Mouse (Mus musculus): ENCODE data around the gene Plod3.
"Not testable (repeated sequence)": the region's sequence is repeated elsewhere in the genome, so short reads cannot be mapped to it uniquely, and the experiment has no call there.

Plod3 gene

DNA sequence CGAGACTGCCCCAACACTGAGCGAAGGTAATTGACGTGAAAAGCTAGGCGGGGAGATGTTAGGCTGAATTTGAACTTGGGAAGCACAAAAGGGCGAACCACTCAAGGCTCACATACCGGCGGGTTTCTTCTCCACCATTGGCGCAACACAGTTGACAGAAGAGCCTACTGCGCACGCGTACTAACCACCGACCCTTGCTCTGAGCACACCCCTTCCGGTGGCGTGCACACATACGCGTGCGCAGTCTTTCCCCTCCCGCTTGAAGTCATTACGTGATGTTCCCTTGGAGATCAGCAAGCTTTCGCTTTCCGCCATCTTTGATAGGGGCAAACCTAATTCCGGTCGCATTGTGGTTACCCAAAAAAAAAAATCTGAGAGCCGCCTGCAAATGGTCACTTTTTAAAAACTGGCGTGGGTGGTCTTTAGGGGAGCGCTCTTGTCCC lies at the start of gene Plod3:
TSS of gene Plod3 (plus strand) at position 325 of the 443 bp plus-strand sequence.
- peak; percentile 94 to 97 for DNase-seq (ENCODE audit: low spot score in 2 of 2)

DNA sequence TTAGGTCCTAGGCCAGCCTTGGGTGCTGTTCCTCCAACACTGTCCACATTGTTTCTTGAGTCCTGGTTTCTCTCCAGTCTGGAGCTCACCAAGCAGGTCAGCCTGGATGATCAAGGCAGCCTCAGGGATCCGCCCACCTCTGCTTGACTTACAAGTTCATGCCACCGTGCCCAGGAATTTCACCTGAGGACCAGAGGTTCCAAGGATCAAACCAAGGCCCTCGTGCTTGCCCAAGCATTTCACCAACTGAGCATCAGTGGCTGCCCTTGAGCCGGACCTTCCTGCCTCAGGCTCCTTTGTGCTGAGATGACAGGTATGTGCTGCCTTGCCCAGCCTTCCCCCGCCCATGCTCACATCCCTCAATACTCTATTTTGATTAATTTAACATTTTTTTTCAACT lies 49.2 kb upstream of the Plod3 start:
- DNase-seq (ENCODE audit: low spot score in 2 of 2) = no peak

DNA sequence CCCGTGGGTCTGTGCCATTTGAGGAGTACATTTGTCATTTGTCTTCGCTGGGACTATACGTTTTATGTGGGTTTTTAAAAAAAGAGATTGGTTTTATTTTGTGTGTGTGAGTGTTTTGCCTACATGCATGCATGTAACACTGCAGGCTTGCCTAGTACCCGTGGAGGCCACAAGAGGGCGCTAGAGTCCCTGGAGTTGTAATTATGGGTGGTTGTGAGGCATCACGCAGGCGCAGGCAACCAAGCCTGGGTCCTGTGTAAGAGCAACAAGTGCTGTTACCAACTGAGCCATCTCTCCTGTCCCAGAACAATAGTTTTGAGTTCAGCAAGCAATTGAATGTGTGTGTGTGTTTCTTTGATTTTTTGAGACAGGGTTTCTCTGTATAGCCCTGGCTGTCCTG lies 47.5 kb upstream of the Plod3 start:
- DNase-seq (ENCODE audit: low spot score in 2 of 2) = no peak

DNA sequence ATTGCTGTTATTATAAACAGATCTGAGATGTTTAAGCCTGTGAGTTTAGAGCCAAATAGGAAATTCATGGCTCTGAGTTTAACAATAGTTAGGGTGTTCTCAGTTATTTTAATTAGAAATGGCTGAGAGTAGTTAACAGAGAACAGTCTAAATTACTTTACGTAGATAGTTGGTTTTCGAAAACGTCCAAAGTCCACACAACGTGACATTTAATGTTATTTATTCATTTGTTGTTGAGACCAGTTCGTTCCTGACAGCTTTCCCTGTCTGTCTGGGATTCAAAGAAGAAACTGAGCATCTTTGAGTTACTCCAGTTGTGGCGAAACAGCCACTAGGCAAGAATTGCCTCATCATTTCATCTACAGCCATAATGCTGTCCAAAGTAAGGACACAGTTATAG lies 46.8 kb upstream of the Plod3 start:
- DNase-seq (ENCODE audit: low spot score in 2 of 2) = not testable (repeated sequence)

DNA sequence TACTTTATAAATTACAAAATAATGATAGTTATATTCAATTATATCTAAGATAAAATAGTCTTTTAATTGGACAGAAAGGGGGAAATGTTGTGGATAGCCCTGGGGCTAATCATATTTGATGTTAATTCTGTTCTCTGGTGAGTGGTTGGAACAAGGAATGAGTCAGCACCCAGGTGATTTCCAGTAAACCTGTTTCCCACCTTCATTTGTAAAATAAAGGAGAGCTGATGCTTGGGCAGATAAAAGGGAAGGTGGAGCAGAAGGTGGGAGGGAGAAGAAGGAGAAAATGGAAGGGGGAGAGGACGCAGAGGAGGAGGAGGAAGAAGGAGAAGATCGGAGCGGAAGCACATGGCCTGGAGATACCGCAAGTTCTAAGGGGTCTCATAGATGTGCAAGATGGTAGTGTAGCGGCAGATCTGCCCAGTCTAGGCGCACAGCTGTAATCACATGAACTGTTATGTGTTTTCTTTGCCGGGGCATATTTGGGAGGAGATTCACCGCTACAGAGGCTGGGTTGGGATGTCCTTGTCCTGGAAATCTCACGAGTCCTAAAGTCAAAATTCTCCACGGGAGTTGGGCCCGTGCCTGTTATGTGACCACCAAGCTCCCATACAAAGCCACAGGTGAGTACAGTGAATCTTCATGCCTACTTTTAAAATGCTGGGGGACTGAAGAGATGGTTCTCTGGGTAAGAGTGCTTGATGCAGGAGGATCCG lies 45.8 kb upstream of the Plod3 start:
- DNase-seq (ENCODE audit: low spot score in 2 of 2) = no peak

DNA sequence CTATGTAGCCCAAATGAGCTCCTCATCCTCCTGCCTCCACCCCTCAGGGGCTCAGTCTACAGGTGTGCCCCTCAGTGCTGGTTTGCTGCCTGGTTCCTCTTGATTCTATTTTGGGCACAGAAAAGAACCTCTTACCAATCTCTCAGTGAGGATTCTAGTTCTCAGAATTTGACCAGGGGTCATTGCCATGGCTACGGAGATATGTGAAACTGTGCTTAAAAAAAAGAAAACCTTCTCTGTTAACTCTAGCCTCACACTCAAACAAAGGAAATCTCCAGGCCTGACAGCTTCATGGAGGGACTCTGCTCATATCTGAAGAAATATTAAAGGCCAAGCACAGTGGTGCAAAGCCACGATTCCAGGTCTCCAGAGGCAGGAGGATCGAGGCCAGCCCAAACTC lies 44.0 kb upstream of the Plod3 start:
- no peak for DNase-seq (ENCODE audit: low spot score in 2 of 2)

DNA sequence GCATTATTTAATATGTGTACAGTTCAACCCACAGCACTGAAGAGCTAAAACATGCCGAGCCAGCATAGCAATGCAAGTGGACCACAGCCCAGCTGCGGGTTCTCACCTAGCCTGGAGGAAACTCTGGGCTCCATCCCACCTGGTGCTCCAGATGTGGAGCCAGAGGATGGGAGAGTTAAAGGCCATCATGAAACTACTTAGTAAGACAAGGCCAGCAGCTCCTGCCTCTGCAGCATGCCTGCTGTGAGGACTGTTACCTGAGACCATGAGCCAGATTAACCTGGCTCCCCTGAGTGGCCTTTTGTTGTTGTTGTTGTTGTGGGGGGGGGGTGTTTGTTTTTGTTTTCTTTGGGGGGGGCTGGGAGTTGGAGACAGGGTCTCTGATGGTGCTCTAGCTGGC lies 43.4 kb upstream of the Plod3 start:
- no peak for DNase-seq (ENCODE audit: low spot score in 2 of 2)

DNA sequence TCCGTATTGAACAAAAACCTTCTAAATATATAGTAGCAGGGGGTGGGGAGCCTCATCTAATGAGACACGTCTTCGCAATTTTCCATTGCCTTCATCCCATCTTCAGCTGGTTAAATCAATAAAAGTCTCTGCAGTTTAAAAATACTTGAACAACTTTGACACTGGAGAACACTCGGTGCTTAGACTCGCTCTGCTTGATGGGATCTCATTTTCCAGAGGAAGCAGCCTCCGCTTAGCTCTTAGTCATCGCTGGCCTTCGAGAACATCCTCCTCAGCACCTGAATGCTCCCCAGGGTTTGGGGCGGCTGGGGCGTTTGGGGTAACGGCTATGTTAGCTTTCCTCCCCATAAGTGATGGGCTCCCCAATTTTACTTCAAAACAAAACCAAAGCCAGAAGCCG lies 41.7 kb upstream of the Plod3 start:
- DNase-seq (ENCODE audit: low spot score in 2 of 2) = peak in 1 of 2 experiments; percentile 51

DNA sequence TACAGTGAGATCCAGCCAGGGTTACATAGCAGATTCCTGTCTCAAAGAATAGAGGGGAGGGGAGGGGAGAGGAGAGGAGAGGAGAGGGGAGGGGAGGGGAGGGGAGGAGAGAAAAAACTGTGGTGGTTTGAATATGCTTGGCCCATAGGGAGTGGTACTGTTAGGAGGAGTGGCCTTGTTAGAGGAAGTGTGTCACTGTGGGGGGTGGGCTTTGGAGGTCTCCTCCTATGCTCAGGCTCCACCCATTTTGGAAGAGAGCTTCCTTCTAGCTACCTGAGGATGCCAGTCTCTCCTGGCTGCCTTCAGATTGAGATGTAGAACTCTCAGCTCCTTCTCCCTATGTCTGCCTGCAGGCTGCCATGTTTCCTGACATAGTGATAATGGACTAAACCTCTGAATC lies 38.9 kb upstream of the Plod3 start:
- no peak for DNase-seq (ENCODE audit: low spot score in 2 of 2)

DNA sequence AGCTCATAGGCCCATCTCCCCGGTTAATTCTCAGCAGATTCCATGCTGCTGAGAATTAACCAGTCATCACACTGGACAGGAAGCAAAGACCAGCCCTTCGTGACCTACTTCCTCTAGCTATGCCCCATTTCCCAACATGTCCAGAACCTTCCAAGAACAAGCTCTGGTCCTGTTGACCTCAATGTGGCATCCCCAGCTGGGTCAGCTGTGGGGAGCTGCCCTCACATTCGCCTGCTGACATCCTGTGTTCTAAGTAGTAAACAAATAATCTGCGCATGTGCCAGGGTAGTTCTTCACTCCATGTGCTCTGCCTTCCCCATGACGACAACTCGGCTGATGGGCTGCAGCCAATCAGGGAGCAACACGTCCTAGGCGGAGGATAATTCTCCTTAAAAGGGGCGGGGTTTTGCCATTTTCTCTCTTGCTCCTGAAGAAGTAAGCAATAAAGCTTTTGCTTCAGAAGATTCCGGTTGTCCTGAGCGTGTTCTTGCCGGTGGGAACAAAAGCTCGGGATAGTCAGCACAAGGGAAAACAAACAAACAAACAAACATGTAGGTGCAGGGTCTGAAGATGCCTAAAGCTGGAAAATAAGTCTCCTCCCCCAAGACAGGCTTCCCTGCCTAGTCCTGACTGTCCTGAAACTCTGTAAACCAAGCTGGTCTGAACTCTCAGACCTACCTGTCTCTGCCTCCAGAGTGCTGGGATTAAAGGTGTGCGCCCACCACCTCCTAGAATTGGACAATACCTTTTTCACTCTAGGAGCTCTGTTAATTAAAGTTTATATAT lies 37.1 kb upstream of the Plod3 start:
- DNase-seq (ENCODE audit: low spot score in 2 of 2) = not testable (repeated sequence)

DNA sequence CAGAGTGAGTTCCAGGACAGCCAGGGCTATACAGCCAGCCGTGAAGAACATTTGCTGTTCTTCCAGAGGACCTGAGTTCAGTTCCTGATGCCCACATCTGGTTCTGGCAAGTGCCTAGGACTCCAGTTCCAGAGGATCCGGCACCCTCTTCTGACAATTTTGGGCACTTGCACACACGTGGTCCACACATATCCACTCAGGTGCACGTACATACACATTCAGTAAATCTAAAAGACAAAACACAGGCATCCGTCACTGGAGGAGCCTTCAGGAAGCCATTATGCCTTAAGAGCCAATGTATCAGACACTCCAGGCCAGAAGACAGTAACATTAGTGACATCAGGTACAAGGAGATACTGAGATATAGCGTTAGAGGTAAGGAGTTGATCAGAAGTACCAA lies 36.3 kb upstream of the Plod3 start:
- no peak for DNase-seq (ENCODE audit: low spot score in 2 of 2)

DNA sequence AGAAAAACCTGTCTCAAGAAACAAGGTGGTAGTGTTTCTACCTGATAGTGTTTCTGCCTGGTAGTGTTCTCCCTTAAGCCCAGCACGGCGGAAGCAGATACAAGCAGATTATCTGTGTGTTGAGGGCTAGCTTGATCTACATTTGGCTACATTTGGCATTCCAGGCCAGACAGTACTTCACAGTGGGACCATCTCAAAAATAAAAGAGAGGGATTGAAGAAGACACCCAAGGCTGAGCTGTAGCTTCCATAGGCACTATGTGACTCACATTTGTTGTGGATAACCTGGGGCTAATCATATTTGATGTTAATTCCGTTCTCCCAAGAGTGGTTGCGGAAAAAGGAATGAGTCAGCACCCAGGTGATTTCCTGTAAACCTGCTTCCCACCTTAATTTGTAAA lies 34.7 kb upstream of the Plod3 start:
- DNase-seq (ENCODE audit: low spot score in 2 of 2) = no peak

DNA sequence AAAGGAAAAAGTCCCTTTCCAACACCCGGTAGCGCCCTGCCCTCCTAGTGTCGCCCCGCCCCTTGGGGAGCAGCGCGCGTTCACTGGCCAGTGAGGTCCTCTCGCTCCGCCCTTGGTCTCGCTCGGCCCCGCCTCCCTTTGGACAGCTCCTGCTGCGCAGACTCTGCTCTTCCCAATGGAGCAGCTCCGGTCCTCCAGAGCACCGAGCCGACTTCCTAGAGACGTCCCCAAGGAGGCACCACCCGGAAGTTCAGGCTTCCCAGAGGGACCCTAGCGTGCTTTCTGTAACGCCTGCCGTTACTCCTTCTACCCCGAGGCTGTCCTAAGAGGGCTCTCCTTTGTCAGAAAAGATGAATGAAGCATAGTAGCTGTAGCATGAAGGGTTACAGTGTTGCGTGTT lies 33.8 kb upstream of the Plod3 start, which contains the start of gene Fis1:
TSS of gene Fis1 (plus strand) at position 261 of the 400 bp plus-strand sequence.
- DNase-seq (ENCODE audit: low spot score in 2 of 2) = peak; percentile 89 to 96

DNA sequence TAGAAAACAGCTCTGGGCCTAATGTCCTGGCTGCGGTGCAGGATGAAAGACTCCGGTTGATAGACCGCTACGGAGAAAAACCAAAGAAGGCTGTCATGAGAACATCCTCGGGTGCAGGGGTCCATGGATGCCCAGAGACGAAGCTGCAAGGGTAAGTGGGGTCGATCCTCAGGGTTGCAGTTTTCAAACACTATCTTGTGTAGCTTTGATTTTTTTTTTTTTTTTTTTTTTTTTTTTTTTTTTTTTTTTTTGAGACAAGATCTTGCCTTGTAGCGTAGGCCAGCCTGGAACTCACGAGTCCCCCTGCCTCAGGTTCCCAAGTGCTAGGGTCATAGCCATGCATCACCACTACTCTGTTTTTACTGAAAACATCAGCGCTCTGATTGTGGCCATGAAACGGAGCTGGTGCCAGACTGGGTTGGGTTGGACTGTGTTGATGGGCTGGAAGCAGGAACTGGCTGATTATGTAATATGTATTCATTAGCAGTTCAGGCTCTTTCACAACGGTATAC lies 33.3 kb upstream of the Plod3 start:
- DNase-seq (ENCODE audit: low spot score in 2 of 2) = peak in 1 of 2 experiments; percentile 58

DNA sequence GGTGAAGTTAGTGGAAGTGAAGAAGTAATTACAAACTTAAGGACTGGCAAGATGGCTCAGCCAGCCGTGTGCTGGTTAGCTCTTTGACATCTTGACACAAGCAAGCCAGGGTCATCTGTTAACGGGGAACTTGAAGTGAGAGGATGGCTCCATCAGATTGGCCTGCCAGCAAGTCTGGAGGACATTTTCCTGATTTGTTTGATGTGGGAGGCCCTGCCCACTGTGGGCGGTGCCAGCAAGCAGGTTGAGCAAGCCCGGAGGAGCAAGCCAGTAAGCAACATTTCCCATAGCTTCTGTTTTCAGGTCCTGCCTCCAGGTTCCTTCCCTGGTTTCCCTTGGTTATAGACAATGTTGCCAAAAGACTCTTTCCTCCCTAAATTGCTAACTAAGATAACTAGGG lies 31.2 kb upstream of the Plod3 start:
- no peak for DNase-seq (ENCODE audit: low spot score in 2 of 2)

DNA sequence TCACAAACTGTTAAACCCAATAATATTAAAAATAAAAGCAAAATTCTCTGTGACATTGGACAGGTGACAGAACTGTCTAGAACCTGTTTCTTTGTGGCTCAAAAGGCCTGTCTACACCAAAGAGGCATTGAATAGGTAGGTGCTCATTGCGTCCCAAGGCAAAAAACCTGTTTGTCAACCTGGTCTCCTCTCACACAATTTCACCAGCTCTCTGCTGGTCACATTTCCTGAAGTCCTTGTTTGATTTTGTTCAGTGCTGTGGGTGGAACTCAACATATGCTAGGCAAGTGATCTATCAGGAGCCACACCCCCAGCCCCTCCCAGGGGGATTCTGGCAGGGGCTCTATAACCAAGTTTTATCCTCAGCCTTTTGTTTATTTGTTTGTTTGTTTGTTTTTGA lies 29.6 kb upstream of the Plod3 start:
- DNase-seq (ENCODE audit: low spot score in 2 of 2) = no peak

DNA sequence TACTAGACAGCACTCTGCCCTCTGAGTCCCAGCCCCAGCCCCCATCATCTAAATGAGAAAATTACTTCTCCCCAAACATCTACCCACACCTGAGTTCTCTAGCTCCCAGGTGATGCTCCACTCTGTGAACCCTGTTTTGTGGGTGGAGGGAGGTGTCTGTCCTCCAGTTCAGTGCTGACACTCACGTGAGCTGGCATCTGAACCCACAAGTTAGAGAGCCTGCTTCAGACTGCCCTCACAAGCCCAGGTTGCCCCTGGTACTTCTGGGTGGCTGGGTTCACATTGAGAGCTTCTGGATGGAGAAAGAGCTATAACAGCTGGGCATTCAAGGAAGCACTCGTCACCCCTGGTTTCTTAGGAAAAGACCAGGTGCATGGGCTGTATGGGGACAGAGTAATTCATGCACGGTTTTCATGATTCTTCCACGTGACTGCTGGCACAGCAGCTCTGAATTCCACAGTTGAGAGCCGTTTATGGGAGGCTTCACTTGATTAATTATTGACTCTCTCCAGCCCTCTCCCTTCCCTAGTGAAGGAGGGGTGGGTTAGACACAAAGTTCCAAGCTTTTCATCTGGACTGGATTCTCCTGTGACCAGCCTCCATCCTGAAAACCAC lies 27.7 kb upstream of the Plod3 start:
- no peak for DNase-seq (ENCODE audit: low spot score in 2 of 2)

DNA sequence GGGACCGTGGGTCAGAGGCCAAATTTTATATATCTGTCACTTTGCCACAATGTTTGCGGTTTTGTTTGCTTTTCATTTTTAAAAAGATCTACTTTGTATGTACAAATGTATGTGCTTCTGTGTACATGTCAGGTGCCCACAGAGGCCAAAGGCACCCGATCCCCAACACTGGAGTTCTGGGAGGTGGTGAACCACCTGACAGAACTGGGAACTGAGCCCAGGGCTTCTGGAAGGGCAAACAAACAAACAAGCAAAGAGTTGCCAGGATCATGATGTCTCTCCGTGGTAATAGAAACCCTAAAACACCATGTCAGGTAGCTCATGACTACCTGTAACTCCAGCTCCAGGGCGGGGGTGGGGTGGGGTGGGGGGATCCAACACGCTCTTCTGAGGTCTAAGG lies 26.8 kb upstream of the Plod3 start:
- DNase-seq (ENCODE audit: low spot score in 2 of 2) = no peak

DNA sequence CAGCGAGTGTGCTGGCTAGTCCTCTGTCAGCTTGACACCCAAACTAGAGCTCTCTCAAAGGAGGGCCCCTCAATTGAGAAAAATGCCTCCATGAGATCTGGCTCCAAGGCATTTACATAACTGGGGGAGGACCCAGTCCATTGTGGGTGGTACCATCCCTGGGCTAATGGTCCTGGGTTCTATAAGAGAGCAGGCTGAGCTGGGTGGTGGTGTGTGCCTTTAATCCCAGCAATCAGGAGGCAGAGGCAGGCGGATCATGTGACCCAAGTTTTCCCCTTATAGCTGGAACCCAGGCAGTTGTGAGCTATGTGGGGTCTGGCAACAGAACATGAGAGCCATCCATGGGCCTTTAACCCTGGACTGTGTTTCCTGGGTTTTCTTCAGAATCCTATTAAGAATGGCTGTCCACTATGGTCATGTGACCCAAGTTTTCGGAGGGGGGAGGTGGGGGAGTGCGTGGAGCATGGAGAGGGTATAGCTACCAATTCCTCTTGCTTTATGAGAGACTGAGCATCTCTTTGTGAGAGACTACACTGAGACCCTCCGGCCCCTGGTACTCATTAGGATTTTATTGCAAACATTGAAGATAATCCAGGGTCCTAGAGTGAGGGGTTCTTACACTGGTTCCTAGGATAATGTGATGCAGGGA lies 25.4 kb upstream of the Plod3 start:
- no peak for DNase-seq (ENCODE audit: low spot score in 2 of 2)

DNA sequence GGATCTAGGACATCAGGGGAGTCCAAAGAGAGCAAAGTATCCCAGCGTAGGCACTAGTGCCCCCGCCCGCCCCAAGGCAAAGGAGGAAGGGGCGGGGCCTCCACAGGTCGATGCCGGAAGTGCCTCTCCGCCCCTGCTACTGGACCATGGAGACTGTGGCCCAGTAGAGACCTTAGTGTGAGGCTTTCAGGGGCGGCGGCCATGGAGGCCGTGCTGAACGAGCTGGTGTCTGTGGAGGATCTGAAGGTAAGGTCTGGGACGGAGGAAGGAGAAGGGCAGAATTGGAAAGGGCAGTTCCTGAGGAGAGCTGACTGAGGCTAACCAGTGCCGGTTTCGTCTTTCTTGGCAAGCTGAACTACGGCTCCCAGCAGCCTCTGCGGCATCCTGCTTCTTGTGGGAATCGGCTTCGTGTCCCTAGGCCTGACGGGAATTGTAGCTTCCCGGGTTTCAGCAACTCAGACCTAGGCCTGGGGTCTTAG lies 24.8 kb upstream of the Plod3 start:
- peak; percentile 82 to 92 for DNase-seq (ENCODE audit: low spot score in 2 of 2)

DNA sequence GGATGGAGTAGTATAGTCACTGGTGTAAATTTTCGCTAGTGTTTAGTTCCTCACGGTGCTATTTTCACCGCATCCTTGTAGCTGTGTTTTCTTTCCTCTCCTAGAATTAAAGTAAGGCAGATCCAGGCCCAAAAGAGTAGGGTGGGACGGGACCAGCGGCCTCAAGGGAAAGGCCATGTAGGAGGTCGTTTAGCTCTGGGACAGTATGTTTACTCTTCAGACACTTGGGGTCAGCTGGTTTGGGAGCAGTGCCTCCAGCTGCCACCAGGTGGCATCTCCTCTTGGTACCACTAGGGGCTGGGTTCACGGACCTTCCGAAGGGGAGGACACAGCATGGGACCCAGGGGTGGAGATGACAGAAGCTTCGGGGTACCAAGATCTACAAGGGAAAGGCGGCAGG lies 24.3 kb upstream of the Plod3 start:
- DNase-seq (ENCODE audit: low spot score in 2 of 2) = peak in 1 of 2 experiments; percentile 85
